Mouse (Mus musculus) embryo, embryonic 10 days (tissue): ENCODE data around the gene Ifnar1.

ENCODE experiments used
- DNase-seq: peaks from one replicate; pipeline ENCODE4 v3.0.0-alpha.2; 2015; ENCODE audit warnings: low spot score

Gene Ifnar1

GRCm38 (mm10) chr16:91541573-91542081, 56.6 kb downstream of the Ifnar1 start:
- DNase-seq = no peak

GRCm38 (mm10) chr16:91543619-91544018, 58.6 kb downstream of the Ifnar1 start:
- DNase-seq = no peak

- DNase-seq = no peak
These were observed 60.7 kb downstream of the Ifnar1 start for GRCm38 (mm10) chr16:91545597-91546281.

- DNase-seq = no peak
These were observed 61.4 kb downstream of the Ifnar1 start for GRCm38 (mm10) chr16:91546391-91546835.

- DNase-seq = peak; percentile 43
These were observed 62.1 kb downstream of the Ifnar1 start, which contains the start of gene Ifngr2 for GRCm38 (mm10) chr16:91546836-91547741. Gene Ifngr2 (plus strand): TSS chr16:91547072.

GRCm38 (mm10) chr16:91547974-91548373, 62.9 kb downstream of the Ifnar1 start:
- no peak for DNase-seq

GRCm38 (mm10) chr16:91548586-91548985, 63.5 kb downstream of the Ifnar1 start:
- DNase-seq = no peak

GRCm38 (mm10) chr16:91548996-91549395, 64.0 kb downstream of the Ifnar1 start:
- no peak for DNase-seq

GRCm38 (mm10) chr16:91549616-91550015, 64.6 kb downstream of the Ifnar1 start:
- no peak for DNase-seq

GRCm38 (mm10) chr16:91551081-91551524, 66.1 kb downstream of the Ifnar1 start:
- DNase-seq = no peak

GRCm38 (mm10) chr16:91552072-91552471, 67.0 kb downstream of the Ifnar1 start:
- no peak for DNase-seq

- DNase-seq = no peak
These were observed 68.6 kb downstream of the Ifnar1 start for GRCm38 (mm10) chr16:91553625-91554024.

- no peak for DNase-seq
These were observed 70.1 kb downstream of the Ifnar1 start for GRCm38 (mm10) chr16:91555017-91555605.

- no peak for DNase-seq
These were observed 71.6 kb downstream of the Ifnar1 start for GRCm38 (mm10) chr16:91556659-91557058.
